Mouse (Mus musculus): ENCODE measurements around the gene Hivep1. TPM values are rescaled to one million over a fixed set of nuclear protein-coding genes. Genes with fewer than 3 reads are reported as not detected.

Hivep1 gene
- total RNA-seq (2021), result 10 to 100 TPM; 23.9 to 26.5 TPM

GRCm38 (mm10) chr13:42051961-42052695 lies at the start of gene Hivep1:
Hivep1 (plus strand) TSS chr13:42052021.
- DNase-seq (ENCODE audit: low spot score), result peak; percentile 62
- intact Hi-C loops (cut with DNase I), result loop anchor here (5.0 to 10.0 kb wide), 4 partner anchors 50 to 407 kb away; partner anchors contain the start of gene Edn1

GRCm38 (mm10) chr13:42015484-42016045 lies 36.3 kb upstream of the Hivep1 start:
- DNase-seq (ENCODE audit: low spot score), result no peak
- intact Hi-C loops (cut with DNase I), result no loop called here

GRCm38 (mm10) chr13:42016218-42016617 lies 35.6 kb upstream of the Hivep1 start:
- intact Hi-C loops (cut with DNase I), result no loop called here
- DNase-seq (ENCODE audit: low spot score), result no peak

GRCm38 (mm10) chr13:42018356-42018755 lies 33.5 kb upstream of the Hivep1 start:
- no peak for DNase-seq (ENCODE audit: low spot score)
- intact Hi-C loops (cut with DNase I), result no loop called here

GRCm38 (mm10) chr13:42041203-42041602 lies 10.6 kb upstream of the Hivep1 start:
- intact Hi-C loops (cut with DNase I), result loop anchor here (10.0 kb wide), 1 partner anchor 176 kb away; no protein-coding TSS in a partner anchor

GRCm38 (mm10) chr13:42043431-42043830 lies 8.4 kb upstream of the Hivep1 start:
- intact Hi-C loops (cut with DNase I), result loop anchor here (10.0 kb wide), 1 partner anchor 179 kb away; no protein-coding TSS in a partner anchor

More at GRCm38 (mm10) chr13:42041203-42041602, 10.6 kb upstream of the Hivep1 start:
- DNase-seq (ENCODE audit: low spot score), result no peak

GRCm38 (mm10) chr13:42048991-42049773 lies 2.6 kb upstream of the Hivep1 start:
- intact Hi-C loops (cut with DNase I), result loop anchor here (2.0 to 10.0 kb wide), 3 partner anchors 184 to 342 kb away; no protein-coding TSS in a partner anchor
- DNase-seq (ENCODE audit: low spot score), result peak; percentile 66

More at GRCm38 (mm10) chr13:42043431-42043830, 8.4 kb upstream of the Hivep1 start:
- DNase-seq (ENCODE audit: low spot score), result no peak

GRCm38 (mm10) chr13:42049774-42050125 lies 2.1 kb upstream of the Hivep1 start:
- intact Hi-C loops (cut with DNase I), result loop anchor here (2.0 to 10.0 kb wide), 7 partner anchors 53 to 405 kb away; partner anchors contain the start of gene Edn1

GRCm38 (mm10) chr13:42050160-42050559 lies 1.7 kb upstream of the Hivep1 start:
- intact Hi-C loops (cut with DNase I), result loop anchor here (5.0 to 10.0 kb wide), 4 partner anchors 52 to 405 kb away; partner anchors contain the start of gene Edn1
- no peak for DNase-seq (ENCODE audit: low spot score)

More at GRCm38 (mm10) chr13:42049774-42050125, 2.1 kb upstream of the Hivep1 start:
- no peak for DNase-seq (ENCODE audit: low spot score)

- no peak for DNase-seq (ENCODE audit: low spot score)
- intact Hi-C loops (cut with DNase I), result loop anchor here (5.0 to 10.0 kb wide), 4 partner anchors 51 to 406 kb away; partner anchors contain the start of gene Edn1
Measured at GRCm38 (mm10) chr13:42050880-42051201, 980 bp upstream of the Hivep1 start.

- DNase-seq (ENCODE audit: low spot score), result peak; percentile 97
- intact Hi-C loops (cut with DNase I), result loop anchor here (5.0 to 10.0 kb wide), 4 partner anchors 51 to 407 kb away; partner anchors contain the start of gene Edn1
Measured at GRCm38 (mm10) chr13:42051202-42051906, 467 bp upstream of the Hivep1 start.

- intact Hi-C loops (cut with DNase I), result loop anchor here (5.0 to 10.0 kb wide), 4 partner anchors 49 to 408 kb away; partner anchors contain the start of gene Edn1
- peak; percentile 48 for DNase-seq (ENCODE audit: low spot score)
Measured at GRCm38 (mm10) chr13:42052696-42053541, 1.1 kb downstream of the Hivep1 start.

- intact Hi-C loops (cut with DNase I), result loop anchor here (5.0 to 10.0 kb wide), 4 partner anchors 49 to 409 kb away; partner anchors contain the start of gene Edn1
- no peak for DNase-seq (ENCODE audit: low spot score)
Measured at GRCm38 (mm10) chr13:42053656-42054055, 1.8 kb downstream of the Hivep1 start.

GRCm38 (mm10) chr13:42054138-42054537 lies 2.3 kb downstream of the Hivep1 start:
- intact Hi-C loops (cut with DNase I), result loop anchor here (5.0 to 10.0 kb wide), 4 partner anchors 48 to 409 kb away; partner anchors contain the start of gene Edn1
- no peak for DNase-seq (ENCODE audit: low spot score)

GRCm38 (mm10) chr13:42056712-42057332 lies 5.0 kb downstream of the Hivep1 start:
- intact Hi-C loops (cut with DNase I), result loop anchor here (10.0 kb wide), 2 partner anchors 88 to 412 kb away; no protein-coding TSS in a partner anchor
- no peak for DNase-seq (ENCODE audit: low spot score)

GRCm38 (mm10) chr13:42060846-42061630 lies 9.2 kb downstream of the Hivep1 start:
- intact Hi-C loops (cut with DNase I), result no loop called here
- no peak for DNase-seq (ENCODE audit: low spot score)

GRCm38 (mm10) chr13:42064257-42064656 lies 12.4 kb downstream of the Hivep1 start:
- DNase-seq (ENCODE audit: low spot score), result no peak
- intact Hi-C loops (cut with DNase I), result no loop called here

Data from heart, postnatal 25 days (tissue).